Mouse (Mus musculus) neural tube, embryonic 10.5 days (tissue): ENCODE data around the gene Ripply1.
A peak's percentile ranks its signal among the peaks of the same experiment; 100 is the strongest.

Experiments used
- DNase-seq: peaks from one replicate; pipeline ENCODE4 v3.0.0-alpha.2; 2017; ENCODE audit warnings: low spot score; ENCODE audit errors: extremely low spot score

Ripply1 gene

DNA sequence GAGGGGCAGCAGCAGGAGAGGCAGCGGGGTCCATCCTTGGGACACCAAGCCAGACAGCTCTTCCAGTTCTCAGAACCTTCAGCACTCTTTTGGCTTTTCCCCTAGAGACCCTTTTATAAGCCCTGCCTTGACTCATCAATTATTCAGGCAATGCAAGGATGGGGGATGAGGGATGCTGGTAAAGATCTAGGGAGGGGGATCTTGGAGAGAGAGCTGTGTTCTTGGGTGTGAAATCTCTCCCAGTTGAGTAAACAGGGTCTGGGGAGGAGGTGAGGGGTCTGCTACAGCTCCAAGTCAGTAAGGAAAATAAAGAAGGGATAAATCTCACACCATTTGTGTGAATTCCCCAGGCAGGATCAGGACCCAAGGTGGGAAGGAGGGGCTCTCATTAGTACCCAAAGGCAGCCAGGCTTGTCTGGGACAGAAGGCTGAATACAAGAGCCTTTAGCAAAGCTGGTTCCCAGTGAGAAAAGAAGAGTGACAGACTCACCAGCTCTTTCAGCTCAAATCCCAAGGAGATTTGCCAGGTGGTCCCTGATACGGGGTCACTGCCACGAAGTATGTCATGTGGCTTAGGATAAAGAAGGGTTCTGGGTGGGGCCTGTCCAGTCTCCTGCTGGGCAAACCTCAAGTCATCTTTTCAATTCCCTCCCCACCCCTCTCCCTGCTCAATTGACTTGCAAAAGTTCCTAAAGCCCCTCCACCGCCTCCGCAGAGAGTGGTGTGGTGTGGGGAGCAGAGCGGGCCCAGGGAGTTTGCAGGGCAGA, at the start of gene Ripply1:
TSS of gene Ripply1 (minus strand) at position 76 of the 767 bp plus-strand sequence.
- no peak for DNase-seq

DNA sequence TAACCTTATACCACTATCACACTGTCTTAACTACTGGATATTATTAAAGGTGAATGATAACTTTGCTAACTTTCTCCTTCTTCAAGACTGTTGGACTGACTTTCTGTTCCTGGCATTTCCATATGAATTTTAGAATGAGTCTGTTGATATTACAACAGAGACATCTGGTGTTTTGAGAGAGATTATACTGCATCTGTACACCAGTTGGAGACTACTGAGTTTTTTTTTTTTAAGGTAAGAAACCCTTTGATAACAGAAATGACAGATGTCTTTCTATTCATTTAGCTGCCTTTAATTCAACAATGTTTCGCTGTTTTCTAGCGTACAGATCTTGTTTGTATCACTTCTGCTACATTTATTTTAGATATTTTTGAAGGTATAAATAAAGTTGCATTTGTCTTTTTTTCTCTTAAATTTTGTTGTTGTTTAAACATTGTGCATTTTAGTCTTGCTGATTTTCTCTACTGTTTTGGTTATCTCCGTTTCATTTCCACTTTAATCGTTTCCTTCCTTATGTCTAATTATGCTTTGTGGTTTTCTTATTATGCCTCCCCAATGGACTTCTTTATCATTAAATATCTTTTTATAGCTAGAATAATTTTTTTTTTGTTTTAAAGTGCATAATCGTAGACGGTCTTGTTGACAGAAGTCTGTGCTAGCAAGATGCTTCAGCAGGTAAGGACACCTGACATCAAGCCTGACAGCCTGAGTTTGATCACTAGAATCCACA, 46.4 kb upstream of the Ripply1 start:
- no peak for DNase-seq

DNA sequence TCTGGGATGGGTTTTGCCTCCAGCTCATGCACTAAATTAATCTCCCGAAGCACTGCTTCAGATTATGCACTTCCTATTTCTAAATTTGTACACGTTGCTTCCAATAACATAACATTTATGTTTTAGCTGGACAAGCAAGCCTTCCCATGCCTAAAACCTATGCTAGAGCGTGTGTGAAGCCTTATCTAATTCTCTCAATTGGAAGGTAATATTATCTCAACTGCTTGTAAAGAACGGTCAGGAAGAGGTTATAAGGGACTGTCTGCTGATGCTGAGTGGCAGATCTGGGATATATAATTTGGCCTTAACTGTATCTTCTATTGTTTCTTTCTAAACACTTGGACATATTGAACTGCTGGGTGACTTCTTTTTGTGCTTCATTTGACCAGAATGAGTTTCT, 44.8 kb upstream of the Ripply1 start:
- DNase-seq, result no peak

DNA sequence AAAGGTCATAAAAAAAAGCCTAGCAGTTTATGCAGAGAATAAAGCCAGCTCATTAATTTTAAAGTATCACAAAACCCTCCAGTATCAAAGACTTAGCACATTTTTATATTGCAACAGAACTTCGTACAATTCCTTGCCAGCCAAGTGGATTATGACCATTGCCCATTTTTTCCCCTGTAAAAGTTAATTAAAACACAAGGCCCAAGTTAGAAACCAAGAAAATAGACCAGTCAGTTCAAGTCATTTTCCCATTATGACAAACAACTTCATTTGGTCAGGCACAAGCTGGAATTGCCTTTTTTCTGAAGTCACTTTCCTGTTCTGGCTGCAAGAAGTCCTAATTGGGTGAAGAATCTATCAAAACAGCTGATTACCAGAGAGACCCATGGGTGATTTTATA, 43.2 kb upstream of the Ripply1 start:
- DNase-seq, result no peak

DNA sequence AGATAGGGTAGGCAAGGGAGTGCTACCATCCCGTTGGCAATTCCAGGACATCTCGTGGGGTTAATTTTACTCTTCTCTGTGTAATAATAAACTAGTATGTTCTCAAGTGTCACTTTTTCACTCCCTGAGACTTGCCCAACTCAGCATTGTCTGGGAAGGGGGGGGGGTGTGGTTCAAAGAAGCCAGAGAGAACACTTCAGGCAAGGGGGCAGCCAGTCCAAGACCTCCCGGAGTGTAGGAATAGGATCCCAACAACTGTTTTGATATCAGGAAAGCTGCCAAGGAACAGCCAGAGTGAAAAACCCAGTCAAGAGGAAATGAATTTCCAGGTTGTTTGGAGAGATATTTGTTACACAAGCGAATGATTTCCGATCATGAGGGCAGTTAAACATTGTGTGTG, 33.0 kb upstream of the Ripply1 start:
- no peak for DNase-seq

DNA sequence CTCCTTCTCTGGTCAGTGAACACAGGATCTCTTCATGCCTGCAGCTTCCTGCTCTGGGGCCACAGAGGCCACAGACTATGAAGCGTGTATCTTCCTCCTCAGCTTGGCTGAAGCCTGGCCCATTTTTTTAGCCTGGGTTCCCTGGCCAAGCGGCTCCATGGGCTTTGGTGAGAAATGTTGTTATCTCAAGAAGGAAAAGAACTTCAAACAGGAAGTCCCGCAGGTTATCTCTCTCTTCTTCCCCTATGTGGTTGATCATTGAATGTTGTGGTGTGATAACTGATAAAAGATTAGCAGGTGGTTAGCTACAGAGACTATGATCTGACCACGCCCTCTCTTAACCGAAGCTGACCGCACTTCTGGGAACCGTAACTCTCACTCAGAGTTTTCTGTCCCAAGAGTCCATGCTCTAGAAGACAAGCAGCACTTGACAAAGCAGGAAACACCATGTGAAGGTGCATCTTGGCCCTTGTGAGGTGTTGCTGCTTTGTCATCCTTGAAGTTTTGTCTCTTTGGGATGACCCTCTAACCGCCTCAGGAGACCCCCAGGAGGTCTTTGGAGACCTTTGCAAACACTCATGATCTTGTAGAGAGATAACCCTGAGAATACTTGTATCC, 32.0 kb upstream of the Ripply1 start:
- DNase-seq, result no peak

DNA sequence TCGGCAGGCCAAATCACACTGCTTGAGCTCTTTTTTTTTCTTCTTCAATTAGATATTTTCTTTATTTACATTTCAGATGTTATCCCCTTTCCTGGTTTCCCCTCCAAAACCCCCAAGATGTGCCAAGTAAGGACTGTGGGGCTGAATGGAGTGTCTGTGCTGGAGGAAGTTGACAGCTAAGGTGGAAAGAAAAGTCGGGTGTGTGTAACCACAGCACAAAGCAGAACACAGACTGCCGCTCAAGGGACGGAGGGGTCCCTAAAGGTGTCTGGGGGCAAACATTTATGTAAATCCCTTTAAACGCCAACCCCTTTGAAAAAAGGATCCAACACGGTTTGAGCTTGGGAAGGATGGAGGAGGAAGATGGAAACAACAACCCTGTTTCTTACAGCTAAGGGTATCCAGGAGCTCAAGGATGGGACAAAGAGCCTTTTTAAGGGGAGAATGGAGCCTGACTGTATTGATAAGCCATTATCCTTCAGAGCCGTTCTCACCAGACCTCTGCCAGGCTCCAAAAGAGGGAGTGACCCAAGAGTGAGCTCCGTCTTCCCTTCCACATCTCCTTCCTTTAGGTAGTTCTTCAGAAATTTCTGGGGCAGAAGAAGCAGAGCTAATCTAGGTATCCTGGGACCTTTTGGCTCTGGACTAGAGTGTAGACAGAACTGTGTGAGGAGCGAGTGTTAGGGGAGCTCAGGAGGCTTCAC, 31.3 kb upstream of the Ripply1 start:
- DNase-seq, result no peak

DNA sequence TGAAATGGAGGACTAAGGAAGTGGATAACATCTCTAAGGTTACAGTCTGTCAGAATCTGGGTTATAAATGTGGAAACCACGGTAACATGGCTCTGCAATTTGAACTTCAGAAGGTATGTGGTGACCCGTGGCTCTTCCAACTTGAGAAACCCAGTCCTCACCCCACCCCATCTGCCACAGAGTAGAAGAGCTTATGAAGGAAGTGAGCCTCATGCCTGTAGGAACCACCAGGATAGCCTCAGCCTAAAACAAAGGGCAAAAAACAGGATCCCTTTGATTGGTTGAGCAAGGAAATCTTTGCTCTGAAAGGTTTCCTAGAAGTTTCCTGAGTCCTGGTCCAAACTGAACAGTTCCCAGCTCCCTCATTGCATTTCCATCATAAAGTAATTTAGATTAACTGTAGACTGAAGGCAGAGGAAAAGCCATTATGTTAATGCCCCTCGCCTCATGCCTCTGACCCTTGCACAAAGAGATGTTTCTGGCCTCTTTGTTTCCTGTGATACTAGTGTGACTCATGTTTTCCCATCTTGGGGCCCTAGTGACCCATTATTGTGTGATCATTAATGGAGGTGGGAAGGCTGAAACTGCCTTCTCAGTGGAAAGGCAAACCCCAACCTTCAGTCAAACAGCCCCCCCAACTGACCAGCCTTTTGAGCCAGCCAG, 30.6 kb upstream of the Ripply1 start:
- no peak for DNase-seq

DNA sequence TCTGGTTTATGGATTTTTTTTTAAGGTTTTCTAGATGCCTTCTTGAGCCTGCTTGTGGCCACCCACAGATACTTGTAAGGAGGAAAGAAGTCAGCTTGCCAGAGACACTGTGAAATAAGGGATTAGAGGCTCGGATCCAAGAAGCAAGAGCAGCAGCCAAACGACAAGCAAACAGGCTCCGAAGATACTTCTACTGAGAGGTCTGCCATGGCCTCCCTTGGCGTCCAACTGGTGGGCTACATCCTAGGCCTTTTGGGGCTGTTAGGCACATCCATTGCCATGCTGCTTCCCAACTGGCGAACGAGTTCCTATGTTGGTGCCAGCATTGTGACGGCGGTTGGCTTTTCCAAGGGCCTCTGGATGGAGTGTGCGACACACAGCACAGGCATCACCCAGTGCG, 26.3 kb upstream of the Ripply1 start:
- no peak for DNase-seq

DNA sequence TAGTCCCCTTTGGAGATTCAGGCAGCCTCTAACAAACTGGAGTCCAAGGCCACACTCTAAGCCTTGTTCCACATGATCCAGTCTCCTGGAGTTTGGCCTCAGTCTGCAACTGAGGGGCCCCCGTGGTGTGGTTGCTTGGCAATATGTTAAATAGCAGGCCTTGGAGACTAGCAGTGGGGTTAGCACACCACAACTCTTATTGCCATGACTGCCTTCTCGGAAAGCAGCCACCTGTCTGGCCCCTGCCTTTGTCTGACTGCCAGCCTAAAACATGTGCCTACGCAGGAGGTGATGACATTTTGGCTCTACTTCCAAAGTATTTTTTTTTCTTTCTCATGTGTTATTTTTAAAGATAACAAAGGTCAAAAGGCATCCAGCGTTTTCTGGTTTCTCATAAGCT, 25.9 kb upstream of the Ripply1 start:
- no peak for DNase-seq

DNA sequence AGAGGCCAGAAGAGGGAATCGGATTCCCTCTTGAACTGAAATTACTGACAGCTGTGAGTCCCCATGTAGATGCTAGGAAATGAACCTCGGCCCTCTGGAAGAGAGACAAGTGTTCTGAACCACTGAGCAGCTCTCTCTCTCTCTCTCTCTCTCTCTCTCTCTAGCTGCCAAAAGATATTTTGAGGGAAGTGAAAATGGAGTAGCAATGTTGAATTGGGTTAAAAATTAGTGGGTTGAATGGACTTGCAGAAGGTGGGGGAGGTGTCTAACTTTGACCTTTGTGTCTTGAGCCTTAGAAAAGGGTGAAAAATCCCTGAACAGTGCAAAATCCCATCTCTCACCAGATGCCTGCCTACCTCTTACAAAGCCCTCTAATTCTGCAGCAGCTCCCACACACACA, 25.2 kb upstream of the Ripply1 start:
- no peak for DNase-seq

DNA sequence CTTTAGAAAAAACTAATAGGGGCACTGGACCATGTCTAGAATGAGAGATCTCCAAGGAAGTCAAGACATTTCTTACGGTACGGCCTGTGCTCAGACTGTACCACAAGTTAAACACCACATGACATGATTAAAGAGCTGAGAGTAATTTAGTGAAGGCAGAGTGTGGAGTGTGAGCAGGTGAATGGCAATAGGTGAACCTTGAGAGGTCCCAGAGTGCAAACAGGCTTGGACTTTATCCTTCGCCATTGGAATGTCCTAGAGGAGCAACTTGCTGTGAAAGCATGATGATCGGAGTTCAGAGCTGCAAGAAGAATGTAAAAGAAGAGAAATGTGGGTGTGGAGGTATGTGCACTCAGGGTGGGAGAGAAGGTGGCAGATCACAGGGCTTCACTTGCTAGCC, 23.8 kb upstream of the Ripply1 start:
- DNase-seq, result no peak

DNA sequence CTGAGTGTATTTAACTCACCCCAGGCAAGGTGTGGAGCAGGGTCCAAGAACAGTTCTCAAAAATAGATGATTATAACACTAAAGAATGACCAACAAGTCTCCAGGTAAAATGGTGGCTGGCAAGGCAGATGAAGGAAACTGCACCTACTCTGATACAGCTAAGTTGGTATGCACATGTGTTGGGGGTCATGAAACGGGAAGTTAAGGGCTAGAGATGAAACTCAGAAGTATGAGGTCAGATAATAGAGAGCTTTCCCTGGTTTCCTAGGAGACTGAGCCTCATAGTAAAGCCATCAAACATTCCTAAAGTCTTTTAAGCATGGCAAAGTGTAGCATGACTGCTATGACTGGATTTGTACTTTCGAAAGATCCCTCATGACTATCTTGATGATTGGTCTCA, 20.9 kb upstream of the Ripply1 start:
- no peak for DNase-seq

DNA sequence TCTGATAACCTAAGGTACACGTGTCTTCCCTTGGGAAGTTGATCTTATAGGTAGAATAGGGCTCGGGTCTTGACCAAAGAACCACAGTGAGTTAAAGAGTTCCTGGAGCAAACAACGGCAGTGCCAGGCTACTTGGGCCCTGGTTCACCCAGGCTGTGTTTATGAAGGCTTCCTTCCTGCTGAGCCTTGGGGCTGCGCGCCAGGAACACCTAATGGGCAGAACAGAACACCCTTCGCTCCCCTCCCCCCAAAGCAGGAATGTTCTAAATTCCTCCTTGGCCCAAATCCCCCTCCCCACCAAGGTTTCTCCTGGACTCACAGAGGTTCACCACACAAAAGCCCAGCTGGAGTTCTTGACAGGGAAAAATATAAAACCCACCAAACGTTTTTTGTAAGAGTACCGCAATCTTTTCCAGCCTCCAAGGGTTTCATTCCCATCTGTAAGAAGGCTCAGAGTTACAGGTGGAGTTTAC, 18.3 kb upstream of the Ripply1 start, which contains the start of gene Cldn2:
TSS of gene Cldn2 (plus strand) at position 423 of the 473 bp plus-strand sequence.
- peak; percentile 6 for DNase-seq

DNA sequence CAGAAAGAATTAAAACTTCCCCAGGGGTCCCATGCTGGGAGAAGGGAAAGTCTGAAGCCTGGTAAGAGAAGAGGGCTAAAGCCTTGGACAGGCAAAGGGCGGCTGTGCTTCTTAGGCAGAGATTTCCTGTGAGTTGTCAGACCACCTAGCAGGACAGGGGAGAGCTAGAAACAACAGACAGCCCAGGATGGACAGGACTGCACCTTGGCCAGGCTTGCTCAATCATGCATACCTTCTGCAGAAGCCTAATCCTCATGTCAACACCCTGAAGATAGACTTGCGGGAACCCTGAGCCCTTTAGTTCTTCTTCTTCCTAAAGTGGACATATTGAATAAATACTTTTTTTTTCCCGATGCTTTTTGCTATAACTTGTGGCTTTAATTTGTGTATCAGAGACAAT, 17.8 kb upstream of the Ripply1 start:
- DNase-seq, result no peak

DNA sequence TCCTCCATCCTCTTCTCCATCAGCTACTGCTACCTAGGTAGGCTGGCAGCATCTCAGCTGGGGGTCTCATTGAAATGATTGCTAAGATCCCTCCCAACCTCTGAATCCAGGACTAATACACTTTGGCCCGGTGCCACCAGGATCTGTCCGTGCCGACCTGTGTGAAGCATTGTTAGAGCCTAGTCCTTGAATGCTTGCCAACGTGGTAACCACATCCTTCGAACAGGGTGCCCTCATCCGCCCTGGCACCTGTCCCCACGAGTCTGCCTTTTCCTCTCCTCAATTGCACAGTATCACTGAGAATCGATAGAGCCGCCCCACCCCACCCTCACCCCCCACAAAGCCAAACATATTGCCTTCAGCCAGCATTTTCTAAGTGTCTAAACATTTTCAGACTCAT, 15.7 kb upstream of the Ripply1 start:
- DNase-seq, result peak; percentile 1

DNA sequence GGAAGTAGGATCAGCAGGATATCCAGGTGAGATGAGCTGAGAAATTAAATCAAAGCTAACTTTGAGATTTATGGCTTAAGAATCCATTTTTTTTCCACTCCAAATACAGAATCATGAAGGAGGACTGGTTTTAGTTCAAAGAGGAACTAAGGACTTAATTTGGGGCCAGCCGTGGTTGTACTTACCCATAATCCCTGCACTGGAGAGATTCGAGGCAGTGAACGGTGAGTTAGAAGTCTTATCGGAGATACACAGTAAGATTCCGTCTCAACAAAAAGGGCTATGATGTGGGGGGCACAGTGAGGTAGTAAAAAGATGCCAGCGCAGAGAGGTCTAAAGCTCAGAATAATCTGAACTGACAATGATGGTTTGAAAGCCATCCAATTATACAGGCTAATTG, 13.9 kb upstream of the Ripply1 start:
- no peak for DNase-seq

DNA sequence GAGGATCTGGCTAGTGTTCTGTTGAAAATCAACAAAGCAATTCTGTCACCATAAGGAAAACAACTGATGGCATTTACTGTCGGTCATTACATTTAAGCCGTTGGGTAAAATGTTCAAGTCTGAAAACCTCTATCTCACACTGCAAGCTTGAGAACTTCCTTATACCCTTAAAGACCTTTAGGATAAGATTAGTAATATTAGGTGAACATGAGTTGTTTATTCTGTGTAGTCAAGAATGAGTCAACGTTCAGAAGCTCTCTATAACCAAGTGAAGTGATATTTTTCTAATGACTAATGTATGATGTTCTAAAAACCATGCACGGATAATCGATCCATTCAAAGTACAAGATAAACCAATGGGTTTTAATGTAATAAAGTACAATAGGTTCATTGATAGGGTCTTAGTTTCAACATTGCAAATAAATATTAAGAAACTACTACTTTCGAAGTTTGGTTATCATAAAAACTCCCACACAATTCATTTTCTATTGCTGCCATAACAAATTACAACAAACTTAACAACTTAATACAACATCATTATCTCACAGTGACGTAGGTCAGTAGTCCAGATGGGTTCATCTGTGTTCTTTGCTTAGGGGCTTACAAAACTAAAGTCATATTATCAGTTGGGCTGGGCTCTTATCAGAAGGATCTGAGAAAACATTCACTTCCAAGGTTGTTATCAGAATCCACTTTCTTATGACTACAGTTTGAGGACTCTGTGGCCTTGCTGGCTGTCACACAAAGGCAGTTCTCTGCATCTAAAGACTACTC, 12.1 kb upstream of the Ripply1 start:
- DNase-seq, result no peak

DNA sequence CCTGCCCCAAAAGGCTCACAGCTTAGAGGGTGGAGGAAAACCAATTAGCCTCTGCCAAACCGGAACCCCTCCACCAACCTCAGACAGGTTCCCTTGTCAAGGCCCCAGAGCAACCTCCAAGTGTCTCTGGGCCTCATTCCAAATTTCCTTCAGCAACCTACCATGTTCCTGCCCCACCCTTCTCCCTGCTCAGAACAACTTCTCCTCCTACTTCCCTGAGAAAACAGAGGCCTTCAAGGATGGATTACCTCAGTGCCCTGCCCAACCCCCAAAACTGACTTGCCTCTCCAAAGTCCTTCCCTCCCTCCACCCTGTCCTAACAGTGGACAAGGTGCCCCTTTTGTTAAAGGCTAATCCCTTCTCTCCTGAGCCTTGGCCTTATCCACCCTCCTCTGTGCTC, 3.6 kb upstream of the Ripply1 start:
- DNase-seq, result no peak

DNA sequence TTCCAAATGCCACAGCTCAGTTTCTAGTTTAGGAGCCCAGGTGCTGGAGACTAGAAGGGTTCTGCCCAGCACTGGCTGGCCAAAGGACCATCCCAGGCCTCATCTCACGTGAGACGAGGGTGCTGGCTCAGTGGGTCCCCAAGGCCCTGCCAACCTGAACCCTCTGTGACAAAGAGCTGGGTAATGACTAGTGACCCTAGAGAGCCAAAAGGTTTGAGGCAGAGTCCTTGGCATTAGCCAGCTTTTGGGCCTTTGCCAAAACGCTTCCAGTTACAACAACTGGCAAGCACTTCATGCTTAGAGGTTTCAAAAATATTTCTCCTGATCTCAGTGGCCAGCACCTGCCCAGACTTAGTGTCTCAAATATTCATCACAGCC, 881 bp upstream of the Ripply1 start:
- DNase-seq, result no peak
